Mouse (Mus musculus): ENCODE measurements around the gene Tead3. TPM values are rescaled to one million over a fixed set of nuclear protein-coding genes. Genes with fewer than 3 reads are reported as not detected.

Gene Tead3
- polyA plus RNA-seq (2012; rRNA removed), result 2.5 and 2.9 TPM in 2 replicates

- no peak for DNase-seq (ENCODE audit: extremely low spot score in 1 of 2, low spot score in 1 of 2)
Measured at GRCm38 (mm10) chr17:28350466-28351352, at the start of gene Tead3. Gene Tead3, minus strand, starts transcription at chr17:28350817.

GRCm38 (mm10) chr17:28394994-28395393 is 44.4 kb upstream of the Tead3 start:
- no peak for DNase-seq (ENCODE audit: extremely low spot score in 1 of 2, low spot score in 1 of 2)

GRCm38 (mm10) chr17:28394051-28394765 is 43.6 kb upstream of the Tead3 start:
- DNase-seq (ENCODE audit: extremely low spot score in 1 of 2, low spot score in 1 of 2), result no peak

DNA sequence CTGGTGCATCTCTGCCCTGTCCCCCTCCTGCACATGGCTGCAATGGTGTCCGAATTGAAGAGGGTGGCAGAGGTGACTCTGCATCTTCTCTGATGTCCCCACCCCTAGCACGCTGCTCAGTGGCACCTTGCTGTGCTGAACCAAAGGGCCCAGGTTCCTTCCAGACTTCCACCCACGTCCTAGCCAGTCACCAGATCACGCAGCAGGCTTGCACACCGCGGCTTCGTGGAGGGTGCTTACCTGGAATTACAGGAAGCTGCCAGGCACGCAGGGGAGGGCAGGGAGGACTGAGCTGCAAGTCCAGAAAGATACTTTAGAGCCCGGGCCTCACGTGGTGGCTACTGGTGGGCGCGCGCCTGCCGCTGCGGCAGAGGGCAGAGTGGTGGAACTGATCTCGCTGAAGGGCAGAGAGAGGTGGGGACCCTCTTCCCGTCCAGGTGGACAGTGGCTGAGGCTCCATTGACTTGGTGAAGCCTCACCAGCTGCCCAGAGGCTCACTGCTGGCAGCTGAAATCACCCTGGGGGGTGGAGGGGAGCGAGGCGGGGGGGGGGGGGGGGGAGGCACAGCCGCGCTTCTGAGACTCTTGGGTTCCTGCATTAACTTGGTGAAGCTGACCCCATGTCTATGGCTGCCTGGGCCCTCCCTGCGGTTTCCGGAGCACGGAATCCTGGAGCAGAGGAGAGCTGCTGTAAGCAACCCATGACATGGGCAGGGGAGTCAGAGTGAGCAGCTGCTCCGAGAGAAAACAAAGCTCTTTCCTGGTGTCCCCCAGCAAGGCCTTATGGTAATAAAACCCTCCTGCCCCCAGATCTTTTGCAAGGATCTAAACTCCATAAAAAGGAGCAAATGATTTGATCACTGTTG is 41.2 kb upstream of the Tead3 start:
- DNase-seq (ENCODE audit: extremely low spot score in 1 of 2, low spot score in 1 of 2), result no peak

GRCm38 (mm10) chr17:28388534-28388933 is 37.9 kb upstream of the Tead3 start:
- no peak for DNase-seq (ENCODE audit: extremely low spot score in 1 of 2, low spot score in 1 of 2)

DNA sequence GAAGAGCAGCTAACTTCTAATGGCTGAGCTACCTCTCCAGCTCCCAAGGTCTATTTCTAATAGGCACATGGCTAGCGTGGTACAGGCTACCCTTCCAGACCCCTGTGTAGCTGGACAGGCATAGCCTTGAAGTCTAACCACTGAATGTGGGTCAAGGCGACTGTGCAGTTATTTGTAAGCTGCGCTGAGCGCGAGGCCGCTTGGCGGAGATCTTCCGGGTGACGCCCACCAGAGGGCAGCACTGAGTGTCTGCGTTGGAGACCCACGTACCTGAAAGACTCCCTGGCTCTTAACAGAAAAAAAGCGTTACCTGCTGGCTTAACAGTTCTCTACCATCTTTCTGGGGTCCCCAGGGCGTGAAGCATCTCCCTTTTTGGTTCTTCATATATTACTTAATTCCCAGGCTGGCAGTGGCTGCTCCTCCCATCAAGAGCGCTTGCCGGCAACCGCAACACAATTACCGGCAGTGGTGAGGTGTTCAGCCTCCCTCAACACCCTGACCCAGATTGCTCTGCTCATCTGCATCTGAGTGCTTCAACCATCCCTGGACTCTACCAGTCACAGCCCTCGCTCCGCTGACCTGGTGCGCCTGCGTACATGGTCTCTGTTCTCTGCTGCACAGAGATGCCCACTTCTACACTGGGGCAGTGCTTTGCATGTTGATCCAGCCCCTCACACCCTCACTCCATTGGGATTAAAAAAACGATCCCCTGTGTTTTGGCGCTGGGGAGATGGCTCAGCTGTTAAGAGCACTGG is 35.7 kb upstream of the Tead3 start:
- peak; percentile 46 to 92 for DNase-seq (ENCODE audit: extremely low spot score in 1 of 2, low spot score in 1 of 2)

DNA sequence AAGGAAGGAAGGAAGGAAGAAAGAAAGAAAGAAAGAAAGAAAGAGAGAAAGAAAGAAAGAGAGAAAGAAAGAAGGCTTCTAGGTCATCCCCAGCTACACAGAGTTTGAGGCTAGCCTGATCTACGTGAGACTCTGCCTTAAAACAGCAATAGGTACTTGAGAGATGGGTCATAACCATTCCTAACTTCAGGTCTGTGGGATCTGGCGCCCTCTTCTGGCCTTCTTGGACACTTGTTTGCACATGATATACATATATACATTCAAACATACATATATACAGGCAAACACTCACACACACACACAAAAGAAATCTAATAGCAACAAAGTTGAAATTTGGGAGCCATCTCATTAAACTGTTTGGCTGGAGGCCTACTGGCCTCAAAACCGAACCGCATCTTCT is 33.7 kb upstream of the Tead3 start:
- no peak for DNase-seq (ENCODE audit: extremely low spot score in 1 of 2, low spot score in 1 of 2)

DNA sequence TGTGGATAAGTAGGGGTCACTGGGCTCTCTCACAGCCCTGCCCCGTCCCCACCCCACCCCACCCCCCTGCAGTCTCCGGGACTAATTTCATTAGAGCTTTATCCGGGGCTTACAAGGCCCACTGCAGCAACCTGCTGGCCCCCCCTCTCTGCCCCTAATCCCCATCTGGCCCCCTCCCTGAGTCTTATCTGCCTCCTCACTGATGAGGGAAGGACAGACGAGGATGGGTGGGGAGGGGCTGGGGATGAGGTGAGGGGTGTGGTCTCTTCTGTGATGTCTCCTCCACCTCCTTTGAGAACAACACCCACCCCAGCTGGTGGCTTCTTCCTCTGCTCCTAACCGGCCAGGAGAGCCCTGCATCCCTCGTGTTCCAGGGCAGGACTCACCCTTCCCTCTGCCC is 29.6 kb upstream of the Tead3 start:
- no peak for DNase-seq (ENCODE audit: extremely low spot score in 1 of 2, low spot score in 1 of 2)

- DNase-seq (ENCODE audit: extremely low spot score in 1 of 2, low spot score in 1 of 2), result no peak
Measured at GRCm38 (mm10) chr17:28375592-28376061, 25.0 kb upstream of the Tead3 start.

DNA sequence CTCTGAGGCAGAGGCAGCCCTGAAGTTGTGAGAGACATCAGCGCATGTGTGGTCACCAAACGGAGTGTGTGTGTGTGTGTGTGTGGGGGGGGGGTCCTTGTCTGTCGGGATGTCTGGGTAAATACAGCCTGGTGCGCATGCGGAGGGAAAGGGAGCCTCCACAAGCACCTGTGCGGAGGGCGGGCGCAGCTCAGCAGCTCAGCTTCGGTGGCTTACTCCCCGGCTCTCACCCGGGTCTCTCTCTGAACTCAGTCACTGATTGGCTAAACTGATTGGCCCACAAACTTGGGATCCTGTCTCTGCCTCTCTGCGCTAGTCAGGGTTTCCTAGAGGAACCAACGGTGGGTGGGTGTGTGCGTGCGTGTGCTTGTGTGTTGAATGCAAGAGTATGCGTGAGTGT is 23.9 kb upstream of the Tead3 start:
- DNase-seq (ENCODE audit: extremely low spot score in 1 of 2, low spot score in 1 of 2), result no peak

- DNase-seq (ENCODE audit: extremely low spot score in 1 of 2, low spot score in 1 of 2), result peak in 1 of 2 experiments; percentile 22
Measured at GRCm38 (mm10) chr17:28373821-28374220, 23.2 kb upstream of the Tead3 start.

DNA sequence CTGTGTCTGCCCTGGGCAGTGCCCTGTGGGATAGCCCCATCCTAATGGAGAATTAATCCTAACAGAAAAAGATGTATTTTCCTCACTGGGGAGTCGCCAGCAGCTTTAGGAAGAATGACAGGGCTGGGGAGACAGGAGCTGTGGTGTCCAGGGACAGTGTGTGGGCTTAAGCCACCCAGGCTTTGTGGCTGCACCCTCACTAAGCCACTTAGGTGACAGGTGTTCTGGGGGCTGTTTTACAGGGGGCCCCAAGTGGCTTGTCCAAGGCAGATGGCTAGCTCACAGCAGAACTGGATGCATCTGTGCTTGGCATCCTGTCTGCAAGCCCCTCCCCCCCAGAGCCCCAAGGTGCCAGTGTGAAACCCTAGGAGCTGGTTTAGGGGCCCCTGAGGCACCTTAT is 21.3 kb upstream of the Tead3 start:
- DNase-seq (ENCODE audit: extremely low spot score in 1 of 2, low spot score in 1 of 2), result no peak

- no peak for DNase-seq (ENCODE audit: extremely low spot score in 1 of 2, low spot score in 1 of 2)
Measured at GRCm38 (mm10) chr17:28371286-28371685, 20.7 kb upstream of the Tead3 start.

DNA sequence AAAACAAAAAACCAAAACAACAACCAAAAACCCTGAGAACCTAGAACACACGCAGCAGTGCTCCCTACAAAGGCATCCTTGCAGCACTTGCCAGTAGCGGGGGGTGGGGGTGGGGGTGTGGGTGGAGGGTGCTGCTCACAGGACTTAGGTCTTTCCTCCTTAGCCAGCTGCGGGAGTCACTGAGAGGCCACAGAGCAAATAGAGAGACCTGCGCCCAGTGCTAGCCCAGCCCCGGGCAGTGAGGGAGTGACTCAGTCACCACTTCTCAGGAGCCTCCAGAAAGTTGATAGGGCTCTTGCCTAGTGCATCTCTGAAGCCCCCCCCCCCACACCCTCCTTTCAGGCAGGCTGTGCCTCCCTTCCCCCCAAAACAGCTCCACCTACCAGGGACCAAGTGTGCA is 18.4 kb upstream of the Tead3 start:
- DNase-seq (ENCODE audit: extremely low spot score in 1 of 2, low spot score in 1 of 2), result no peak

- DNase-seq (ENCODE audit: extremely low spot score in 1 of 2, low spot score in 1 of 2), result peak in 1 of 2 experiments; percentile 72
Measured at GRCm38 (mm10) chr17:28368449-28368848, 17.8 kb upstream of the Tead3 start.

DNA sequence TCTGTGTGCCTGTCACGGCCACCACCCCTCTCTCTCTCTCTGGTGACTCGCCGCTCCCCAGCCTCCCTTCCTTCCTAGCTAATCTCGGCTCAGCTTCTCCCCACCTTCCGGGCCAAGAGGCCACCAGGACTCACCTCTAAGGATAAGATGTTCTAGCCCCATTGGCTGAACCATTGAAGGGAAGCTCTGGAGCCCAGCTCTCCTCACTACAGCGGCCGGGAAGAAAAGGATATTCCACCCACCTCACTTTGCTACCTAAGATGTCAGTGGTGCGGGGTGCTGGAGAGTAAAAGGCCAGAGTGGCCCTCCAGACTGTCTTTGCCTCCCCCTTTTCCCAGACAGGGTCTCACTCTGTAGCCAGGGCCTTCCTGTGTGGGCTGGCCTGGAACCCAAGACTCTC is 14.5 kb upstream of the Tead3 start, which contains the start of gene Tulp1:
TSS of gene Tulp1 (minus strand) at position 101 of the 400 bp plus-strand sequence.
- no peak for DNase-seq (ENCODE audit: extremely low spot score in 1 of 2, low spot score in 1 of 2)

DNA sequence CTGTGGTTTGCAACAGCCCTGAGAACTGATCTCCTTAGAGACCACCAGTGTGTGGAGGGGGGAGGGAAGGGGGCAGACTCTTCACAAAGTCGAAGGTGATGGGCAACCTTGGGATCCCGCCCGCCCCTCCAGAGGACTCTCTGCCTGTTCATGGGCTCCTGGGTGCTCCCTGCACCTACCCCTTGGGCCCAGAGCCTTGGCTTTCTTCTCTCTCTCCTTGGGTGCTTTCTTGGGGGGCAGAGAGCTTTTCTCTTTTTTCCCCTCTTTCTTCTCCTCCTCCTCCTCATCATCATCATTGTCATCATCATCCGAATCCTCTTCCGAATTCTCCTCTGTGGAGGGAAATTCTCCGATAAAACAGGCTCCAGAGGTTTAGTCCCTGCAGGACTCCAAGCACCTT is 12.9 kb upstream of the Tead3 start:
- DNase-seq (ENCODE audit: extremely low spot score in 1 of 2, low spot score in 1 of 2), result no peak

GRCm38 (mm10) chr17:28362653-28363292 is 12.2 kb upstream of the Tead3 start:
- no peak for DNase-seq (ENCODE audit: extremely low spot score in 1 of 2, low spot score in 1 of 2)

DNA sequence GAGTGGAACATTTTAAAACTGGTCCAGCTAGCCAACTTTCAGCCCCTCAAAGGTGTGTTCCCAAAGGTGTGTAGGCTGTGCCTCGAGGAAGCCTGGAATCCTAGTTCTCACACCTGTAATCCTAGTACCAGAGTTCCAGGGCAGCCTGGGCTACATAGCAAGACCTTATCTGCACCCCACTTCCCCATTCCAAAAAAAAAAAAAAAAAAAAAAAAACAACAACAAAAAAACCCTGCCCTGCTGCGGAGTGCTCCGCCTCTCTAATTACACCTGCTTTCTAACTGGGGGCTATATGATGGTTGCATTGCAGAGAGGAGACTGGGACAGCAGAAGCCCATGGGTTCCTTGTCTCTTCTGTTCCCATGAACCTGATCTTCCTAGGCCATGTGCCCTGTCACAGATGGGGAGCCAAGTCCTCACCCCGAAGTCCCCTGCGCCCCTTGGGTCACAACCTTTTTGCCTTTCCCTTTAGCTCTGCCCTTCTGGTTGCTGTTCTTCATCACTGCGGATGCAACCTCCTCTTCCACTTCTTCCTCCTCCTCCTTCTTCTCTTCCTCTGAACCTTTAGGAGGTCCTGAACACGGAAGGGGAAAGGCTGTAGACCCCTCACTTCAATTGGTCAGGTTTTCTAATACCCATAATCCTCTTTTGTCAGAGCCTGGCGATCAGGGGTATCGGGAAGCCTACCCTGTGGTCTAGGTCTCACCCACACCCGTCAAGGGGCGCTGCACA is 11.5 kb upstream of the Tead3 start:
- DNase-seq (ENCODE audit: extremely low spot score in 1 of 2, low spot score in 1 of 2), result no peak

Measured in frontal cortex, adult 2 months (tissue).